Mouse (Mus musculus) liver, embryonic 16.5 days (tissue): ENCODE measurements around the gene Klhdc1. TPM values are rescaled to one million over a fixed set of nuclear protein-coding genes. Genes with fewer than 3 reads are reported as not detected.

ENCODE experiments used
- ATAC-seq: fragments of 200-750 bp; cut with Nextera tagmentation; 2 replicates; pipeline ENCODE4 v1.8.0; 2017; ENCODE audit warnings: low read depth, mild to moderate bottlenecking, moderate number of reproducible peaks, moderate library complexity
- H3K27ac ChIP-seq: fragments of 300-500 bp; sonication (generic); 2 replicates; pipeline ENCODE4 v1.5.1; 2014; ENCODE audit warnings: mild to moderate bottlenecking, low read length
- H3K27me3 ChIP-seq: fragments of 300-500 bp; sonication (generic); 2 replicates; pipeline ENCODE4 v1.6.1; 2014; ENCODE audit warnings: low read depth, low read length, mixed read lengths; ENCODE audit not compliant: control insufficient read depth, insufficient read depth
- H3K36me3 ChIP-seq: fragments of 300-500 bp; sonication (generic); 2 replicates; pipeline ENCODE4 v1.6.1; 2014; ENCODE audit warnings: mild to moderate bottlenecking; ENCODE audit not compliant: control insufficient read depth, insufficient read depth
- H3K4me1 ChIP-seq: fragments of 300-500 bp; sonication (generic); 2 replicates; pipeline ENCODE4 v1.6.1; 2014; ENCODE audit warnings: low read depth, low read length, mixed read lengths; ENCODE audit not compliant: control insufficient read depth
- H3K4me2 ChIP-seq: fragments of 300-500 bp; sonication (generic); 2 replicates; pipeline ENCODE4 v1.6.1; 2014; ENCODE audit warnings: low read depth, low read length, mixed read lengths
- H3K4me3 ChIP-seq: fragments of 300-500 bp; sonication (generic); 2 replicates; pipeline ENCODE4 v1.5.1; 2014; ENCODE audit warnings: low read depth, mild to moderate bottlenecking, low read length
- H3K9ac ChIP-seq: fragments of 300-500 bp; sonication (generic); 2 replicates; pipeline ENCODE4 v1.6.1; 2014; ENCODE audit warnings: low read depth, low read length
- H3K9me3 ChIP-seq: fragments of 300-500 bp; sonication (generic); replicated peaks from 2 replicates; pipeline ENCODE4 v1.6.1; 2016; ENCODE audit warnings: low read length; ENCODE audit not compliant: control insufficient read depth
- WGBS: fragments of 180-500 bp; shearing (Covaris S2); extraction: QIAGEN DNeasy Blood & Tissue Kit; methylation state at CpG from one replicate; pipeline ENCODE4 v1.1.7; 2014; ENCODE audit not compliant: insufficient replicate concordance; 5-methylcytosine and 5-hydroxymethylcytosine counted together
- polyA plus RNA-seq: library from polyadenylated mRNA; unstranded; fragments of >200 nt; fragmentation: Nextera tagmentation; extraction: Ambion mirVana; gene quantifications from 2 replicates; pipeline ENCODE4 v1.2.1, GENCODE M21; 2015

Klhdc1 gene
- polyA plus RNA-seq, 1 experiment from 2014 or later = 2.5 TPM

- Histone ChIP-seq H3K4me3 (no peak overlapping the region), H3K4me2 (no peak overlapping the region), H3K27ac (no peak overlapping the region), H3K4me1 (peaks cover 3% of the 10 kb centered on the region; the same call in 1 of the 2 replicates), H3K9ac (no peak overlapping the region), H3K9me3 (no peaks in the 10 kb centered on the region), H3K36me3 (no peaks in the 10 kb centered on the region), H3K27me3 (no peaks in the 10 kb centered on the region)
- no peak for ATAC-seq
- 81% methylated on average over 7 of the region's 7 CpGs for WGBS
Measured at GRCm38 (mm10) chr12:69283146-69283545, 42.2 kb downstream of the Klhdc1 start.

GRCm38 (mm10) chr12:69287535-69287934 is 46.6 kb downstream of the Klhdc1 start:
- Histone ChIP-seq H3K27me3 (no peaks in the 10 kb centered on the region), H3K9me3 (no peaks in the 10 kb centered on the region), H3K4me1 (peaks cover 5% of the 10 kb centered on the region), H3K27ac (no peak overlapping the region), H3K4me3 (no peak overlapping the region), H3K4me2 (no peak overlapping the region), H3K9ac (no peak overlapping the region), H3K36me3 (no peaks in the 10 kb centered on the region)
- peak; percentile 19; the same call in 1 of the 2 replicates for ATAC-seq
- 76% methylated on average over 8 of the region's 8 CpGs for WGBS

- Histone ChIP-seq H3K36me3 (no peaks in the 10 kb centered on the region), H3K27me3 (no peaks in the 10 kb centered on the region), H3K27ac (no peak overlapping the region), H3K4me3 (no peak overlapping the region), H3K9ac (no peak overlapping the region), H3K4me2 (no peak overlapping the region), H3K4me1 (peaks cover 15% of the 10 kb centered on the region), H3K9me3 (no peaks in the 10 kb centered on the region)
- ATAC-seq = no peak
- whole genome bisulfite sequencing = 72% methylated on average over 9 of the region's 9 CpGs
Measured at GRCm38 (mm10) chr12:69288699-69289098, 47.7 kb downstream of the Klhdc1 start.

GRCm38 (mm10) chr12:69292401-69292800 is 51.4 kb downstream of the Klhdc1 start:
- H3K9me3 ChIP-seq = no peaks in the 10 kb centered on the region
- H3K4me3 ChIP-seq = no peak overlapping the region
- 86% methylated on average over 6 of the region's 6 CpGs for WGBS
- H3K9ac ChIP-seq = no peak overlapping the region
- H3K36me3 ChIP-seq = no peaks in the 10 kb centered on the region
- peaks cover 32% of the 10 kb centered on the region for H3K4me1 ChIP-seq
- peak overlapping the region; percentile 48; the same call in 1 of the 2 replicates for H3K27ac ChIP-seq
- ATAC-seq = no peak
- H3K27me3 ChIP-seq = no peaks in the 10 kb centered on the region
- H3K4me2 ChIP-seq = peak overlapping the region; percentile 4; the same call in 1 of the 2 replicates

- Histone ChIP-seq H3K9ac (peak overlapping the region; percentile 54), H3K9me3 (no peaks in the 10 kb centered on the region), H3K36me3 (no peaks in the 10 kb centered on the region), H3K4me1 (peaks cover 43% of the 10 kb centered on the region), H3K27ac (peak overlapping the region; percentile 97), H3K27me3 (no peaks in the 10 kb centered on the region), H3K4me3 (peak overlapping the region; percentile 25), H3K4me2 (peak overlapping the region; percentile 61)
- ATAC-seq = peak; percentile 91
- 7% methylated on average over 2 of the region's 2 CpGs for WGBS
Measured at GRCm38 (mm10) chr12:69293815-69294214, 52.8 kb downstream of the Klhdc1 start.

- Histone ChIP-seq H3K4me1 (peaks cover 50% of the 10 kb centered on the region), H3K27me3 (no peaks in the 10 kb centered on the region), H3K36me3 (no peaks in the 10 kb centered on the region), H3K27ac (peak overlapping the region; percentile 97), H3K4me2 (no peak overlapping the region), H3K4me3 (no peak overlapping the region), H3K9ac (peak overlapping the region; percentile 18; the same call in 1 of the 2 replicates), H3K9me3 (no peaks in the 10 kb centered on the region)
- WGBS = 41% methylated on average over 2 of the region's 2 CpGs
- ATAC-seq = no peak
Measured at GRCm38 (mm10) chr12:69294936-69295335, 54.0 kb downstream of the Klhdc1 start.

- H3K4me1 ChIP-seq = peaks cover 50% of the 10 kb centered on the region
- no peak overlapping the region for H3K4me3 ChIP-seq
- 62% methylated on average over 4 of the region's 4 CpGs for WGBS
Measured at GRCm38 (mm10) chr12:69295651-69296050, 54.7 kb downstream of the Klhdc1 start.

GRCm38 (mm10) chr12:69296511-69297410 is 55.8 kb downstream of the Klhdc1 start, which contains the start of gene Klhdc2:
Gene Klhdc2, plus strand, starts transcription at chr12:69296681.
- Histone ChIP-seq H3K4me2 (peak within 1 kb of the TSS; percentile 84), H3K9me3 (no peaks in the 10 kb centered on the region), H3K36me3 (peaks cover 8% of the 10 kb centered on the region), H3K4me1 (peaks cover 50% of the 10 kb centered on the region), H3K9ac (peak within 1 kb of the TSS; percentile 99), H3K4me3 (peak within 1 kb of the TSS; percentile 98), H3K27ac (peak within 1 kb of the TSS; percentile 97), H3K27me3 (no peaks in the 10 kb centered on the region)
- WGBS = under 1% methylated on average over 93 of the region's 98 CpGs
- peak; percentile 68 for ATAC-seq

More at GRCm38 (mm10) chr12:69295651-69296050, 54.7 kb downstream of the Klhdc1 start:
- no peak for ATAC-seq
- Histone ChIP-seq H3K27me3 (no peaks in the 10 kb centered on the region), H3K9me3 (no peaks in the 10 kb centered on the region), H3K36me3 (no peaks in the 10 kb centered on the region; the same call in 1 of the 2 replicates), H3K4me2 (peak overlapping the region; percentile 84), H3K9ac (no peak overlapping the region; the same call in 1 of the 2 replicates), H3K27ac (peak overlapping the region; percentile 97)
